Mouse (Mus musculus) hindbrain, embryonic 16.5 days (tissue): Measurements from ENCODE around the gene Rbpms2. TPM values are rescaled to one million over a fixed set of nuclear protein-coding genes. Genes with fewer than 3 reads are reported as not detected.
A peak's percentile ranks its signal among the peaks of the same experiment; 100 is the strongest.

Experiments
- ATAC-seq: fragments of 200-750 bp; cut with Nextera tagmentation; 2 replicates; pipeline ENCODE4 v1.8.0; 2017; ENCODE audit warnings: moderate TSS enrichment, moderate library complexity
- H3K27ac ChIP-seq: fragments of 300-500 bp; sonication (generic); 2 replicates; pipeline ENCODE4 v1.5.1; 2014; ENCODE audit warnings: low read depth, mild to moderate bottlenecking, control low read depth, low read length, moderate library complexity
- H3K27me3 ChIP-seq: fragments of 300-500 bp; sonication (generic); replicated peaks from 2 replicates; pipeline ENCODE4 v1.6.1; 2014; ENCODE audit warnings: low read length; ENCODE audit not compliant: control insufficient read depth, insufficient read depth
- H3K36me3 ChIP-seq: fragments of 300-500 bp; sonication (generic); 2 replicates; pipeline ENCODE4 v1.6.1; 2014; ENCODE audit warnings: mild to moderate bottlenecking, low read length, moderate library complexity, mixed read lengths; ENCODE audit not compliant: control insufficient read depth, insufficient read depth
- H3K4me1 ChIP-seq: fragments of 300-500 bp; sonication (generic); 2 replicates; pipeline ENCODE4 v1.6.1; 2014; ENCODE audit warnings: low read depth, low read length; ENCODE audit not compliant: control insufficient read depth, insufficient read depth
- H3K4me2 ChIP-seq: fragments of 300-500 bp; sonication (generic); 2 replicates; pipeline ENCODE4 v1.6.1; 2014; ENCODE audit warnings: mild to moderate bottlenecking, low read length, control low read depth, moderate library complexity
- H3K4me3 ChIP-seq: fragments of 300-500 bp; sonication (generic); 2 replicates; pipeline ENCODE4 v1.5.1; 2014; ENCODE audit warnings: mild to moderate bottlenecking, low read length, control low read depth, moderate library complexity
- H3K9ac ChIP-seq: fragments of 300-500 bp; sonication (generic); 2 replicates; pipeline ENCODE4 v1.6.1; 2014; ENCODE audit warnings: low read depth, mild to moderate bottlenecking, control low read depth, low read length, moderate library complexity
- H3K9me3 ChIP-seq: fragments of 300-500 bp; sonication (generic); 2 replicates; pipeline ENCODE4 v1.6.1; 2014; ENCODE audit warnings: mild to moderate bottlenecking, low read length, moderate library complexity; ENCODE audit not compliant: control insufficient read depth
- WGBS: fragments of 180-500 bp; shearing (Covaris S2); extraction: QIAGEN DNeasy Blood & Tissue Kit; methylation state at CpG from one replicate; pipeline ENCODE4 v1.1.7; 2014; 5-methylcytosine and 5-hydroxymethylcytosine counted together
- polyA plus RNA-seq: library from polyadenylated mRNA; unstranded; fragments of >200 nt; fragmentation: Nextera tagmentation; extraction: Ambion mirVana; gene quantifications from 2 replicates; pipeline ENCODE4 v1.2.1, GENCODE M21; 2015

Rbpms2 gene
- polyA plus RNA-seq, 1 experiment from 2014 or later = 4.6 TPM

DNA sequence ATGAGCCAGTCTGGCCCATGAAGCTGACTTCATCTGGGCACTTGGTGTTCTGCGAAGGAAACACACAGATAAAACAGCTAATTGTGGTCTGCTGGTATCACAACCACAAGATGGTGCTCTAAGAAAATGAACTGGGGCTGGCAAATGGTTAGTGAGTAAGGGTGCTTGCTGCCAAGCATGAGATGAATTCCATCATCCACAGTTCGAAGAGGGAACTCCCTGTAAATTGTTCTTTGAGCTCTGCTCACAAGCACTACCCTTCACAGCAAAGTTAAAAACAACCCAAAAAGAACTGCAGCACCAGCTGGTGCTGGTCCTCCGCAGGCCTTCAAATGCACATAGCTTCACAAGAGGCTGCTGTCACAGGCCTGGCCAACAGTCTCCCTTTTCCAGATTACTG lies 66.2 kb downstream of the Rbpms2 start:
- Histone ChIP-seq H3K4me2 (no peak overlapping the region), H3K9ac (no peak overlapping the region), H3K4me1 (peaks cover 2% of the 10 kb centered on the region), H3K4me3 (no peak overlapping the region), H3K27me3 (no peaks in the 10 kb centered on the region), H3K27ac (no peak overlapping the region), H3K36me3 (peaks cover 27% of the 10 kb centered on the region), H3K9me3 (no peaks in the 10 kb centered on the region)
- ATAC-seq = no peak
- 62% methylated on average over 3 of the region's 3 CpGs for WGBS

DNA sequence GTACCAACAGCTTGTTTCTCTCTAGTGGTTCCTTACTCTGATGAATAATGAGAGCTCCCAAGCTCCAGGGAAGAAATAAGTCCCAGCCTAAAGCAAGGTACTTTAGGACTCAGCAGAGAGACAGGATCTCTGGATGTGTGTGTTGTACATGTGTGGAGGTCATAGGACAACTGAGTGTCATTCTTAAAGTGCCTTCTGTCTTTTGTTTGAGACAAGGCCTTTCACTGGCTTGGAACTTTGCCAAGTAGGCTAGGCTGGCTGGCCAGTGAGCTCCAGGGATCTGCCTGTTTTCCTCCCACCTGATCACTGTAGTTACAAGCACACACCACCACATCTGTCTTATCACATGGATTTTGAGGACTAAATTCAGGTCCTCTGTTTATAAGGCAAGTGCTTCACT lies 66.9 kb downstream of the Rbpms2 start:
- Histone ChIP-seq H3K4me2 (no peak overlapping the region), H3K9me3 (no peaks in the 10 kb centered on the region), H3K9ac (no peak overlapping the region), H3K36me3 (peaks cover 32% of the 10 kb centered on the region), H3K4me1 (peaks cover 2% of the 10 kb centered on the region), H3K27ac (peak overlapping the region; percentile 41; the same call in 1 of the 2 replicates), H3K4me3 (no peak overlapping the region), H3K27me3 (no peaks in the 10 kb centered on the region)
- ATAC-seq = no peak

DNA sequence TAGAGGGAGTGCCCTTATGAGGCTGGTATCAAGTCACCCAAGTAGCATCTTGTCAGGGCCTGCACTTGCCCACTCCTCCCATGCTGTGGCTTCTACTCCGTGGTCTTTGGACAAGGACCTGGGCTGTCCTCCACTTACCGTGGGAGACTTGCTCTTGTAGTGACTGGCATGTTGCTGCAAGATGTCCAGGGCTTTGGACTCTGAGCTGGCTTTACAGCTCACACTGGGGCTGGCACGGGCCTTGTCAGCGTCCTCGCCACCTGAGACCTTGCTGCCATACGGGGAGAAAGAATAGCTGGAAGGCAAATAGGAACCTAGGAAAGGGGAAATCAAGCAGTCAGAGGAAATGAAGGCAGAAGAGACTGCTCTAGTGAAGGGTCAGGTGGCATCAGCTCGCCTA lies 67.9 kb downstream of the Rbpms2 start:
- no peak overlapping the region for H3K9ac ChIP-seq
- H3K27ac ChIP-seq = no peak overlapping the region
- H3K4me3 ChIP-seq = no peak overlapping the region
- no peak for ATAC-seq
- peaks cover 34% of the 10 kb centered on the region for H3K36me3 ChIP-seq
- peaks cover 2% of the 10 kb centered on the region for H3K4me1 ChIP-seq
- 76% methylated on average over 7 of the region's 7 CpGs for WGBS
- no peaks in the 10 kb centered on the region for H3K9me3 ChIP-seq
- no peaks in the 10 kb centered on the region for H3K27me3 ChIP-seq
- H3K4me2 ChIP-seq = no peak overlapping the region

DNA sequence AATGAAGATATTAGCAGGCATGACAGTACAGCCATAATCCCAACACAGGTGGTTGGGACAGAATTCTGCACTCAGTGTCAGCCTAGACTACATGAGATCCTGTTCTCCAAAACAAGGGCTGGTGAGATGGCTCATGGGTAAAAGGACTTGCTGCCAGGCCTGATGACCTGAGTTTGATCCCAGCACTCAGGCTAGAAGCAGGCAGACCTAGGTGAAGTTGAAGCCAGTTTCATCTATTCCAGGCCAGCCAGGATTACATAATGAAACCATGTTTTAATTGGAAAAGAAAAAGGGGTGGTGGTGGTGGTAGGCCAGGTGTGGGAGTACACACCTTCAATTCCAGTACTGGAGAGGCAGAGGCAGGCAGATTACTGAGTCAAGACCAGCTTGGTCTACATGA lies 68.5 kb downstream of the Rbpms2 start:
- no peak for ATAC-seq
- Histone ChIP-seq H3K4me1 (no peaks in the 10 kb centered on the region; the same call in none of the 2 replicates), H3K9ac (no peak overlapping the region), H3K9me3 (no peaks in the 10 kb centered on the region), H3K36me3 (peaks cover 36% of the 10 kb centered on the region), H3K27ac (no peak overlapping the region), H3K4me2 (no peak overlapping the region), H3K4me3 (no peak overlapping the region), H3K27me3 (no peaks in the 10 kb centered on the region)

DNA sequence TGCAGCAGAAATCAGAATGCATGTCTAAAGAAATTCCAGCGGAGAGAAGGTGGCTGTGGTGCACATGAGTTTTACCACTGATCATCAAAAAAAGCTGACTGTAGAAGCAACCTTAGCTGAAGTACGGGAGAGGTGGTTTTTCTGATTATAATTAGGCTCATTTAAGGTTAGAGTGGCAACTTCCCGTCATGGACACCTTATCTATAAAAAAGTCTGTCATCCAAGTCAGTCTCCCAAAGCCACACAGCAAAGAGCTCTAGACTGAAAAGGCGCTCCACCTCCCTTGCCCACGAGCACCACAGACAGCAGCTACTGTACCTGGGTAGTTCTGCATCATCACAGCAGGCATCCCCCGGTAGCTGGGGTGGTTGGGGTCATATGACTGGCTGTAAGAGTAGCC lies 71.1 kb downstream of the Rbpms2 start:
- Histone ChIP-seq H3K4me3 (no peak overlapping the region), H3K27ac (no peak overlapping the region), H3K27me3 (no peaks in the 10 kb centered on the region), H3K36me3 (peaks cover 35% of the 10 kb centered on the region), H3K4me2 (no peak overlapping the region), H3K9me3 (no peaks in the 10 kb centered on the region), H3K4me1 (no peaks in the 10 kb centered on the region; the same call in 1 of the 2 replicates), H3K9ac (no peak overlapping the region)
- ATAC-seq = no peak
- 87% methylated on average over 6 of the region's 6 CpGs for WGBS

DNA sequence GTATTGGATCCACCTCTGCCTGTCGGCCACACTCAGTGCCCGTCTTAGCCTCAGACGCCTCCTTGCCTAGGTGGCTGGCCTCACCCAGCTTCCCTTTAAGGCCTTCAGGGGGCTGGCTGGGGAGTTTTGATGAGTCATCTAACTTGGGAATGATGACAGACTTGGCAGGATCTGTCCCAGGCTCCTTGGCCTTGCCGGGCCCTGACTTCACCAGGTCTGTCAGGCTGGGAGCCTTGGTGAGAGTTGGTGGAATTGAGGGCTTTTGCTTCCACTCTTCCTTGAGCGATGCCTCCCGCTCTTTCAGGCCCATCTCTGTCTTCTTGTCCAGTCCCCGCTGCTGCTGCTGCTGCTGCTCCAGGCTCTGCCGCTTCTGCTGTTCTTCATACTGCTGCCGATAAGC lies 72.8 kb downstream of the Rbpms2 start:
- Histone ChIP-seq H3K9ac (no peak overlapping the region), H3K4me3 (no peak overlapping the region), H3K27ac (no peak overlapping the region), H3K4me1 (no peaks in the 10 kb centered on the region), H3K4me2 (no peak overlapping the region), H3K9me3 (no peaks in the 10 kb centered on the region), H3K27me3 (no peaks in the 10 kb centered on the region), H3K36me3 (peaks cover 28% of the 10 kb centered on the region)
- ATAC-seq = no peak
- 92% methylated on average over 9 of the region's 9 CpGs for WGBS

DNA sequence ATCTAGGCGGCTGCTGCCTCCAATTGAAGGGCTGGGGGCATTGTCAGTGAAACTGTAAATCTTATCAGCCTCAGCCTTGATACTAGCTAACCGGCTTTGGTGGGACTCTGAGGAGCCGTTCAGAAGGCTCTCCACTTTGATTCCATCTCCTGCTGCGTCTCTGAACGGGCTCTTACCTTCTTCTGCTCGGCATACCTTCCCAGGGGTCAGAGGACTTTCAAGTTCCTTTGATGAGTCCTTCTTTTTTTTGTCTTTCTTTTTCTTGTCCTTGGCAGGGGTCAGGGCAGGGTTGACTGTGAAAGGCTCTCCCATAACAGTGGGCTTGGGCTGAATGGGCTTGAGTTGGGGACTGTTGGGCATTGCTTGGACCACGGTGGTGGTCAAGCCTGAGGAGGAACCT lies 73.8 kb downstream of the Rbpms2 start:
- Histone ChIP-seq H3K27ac (no peak overlapping the region), H3K4me2 (no peak overlapping the region), H3K4me3 (no peak overlapping the region), H3K9ac (no peak overlapping the region), H3K4me1 (no peaks in the 10 kb centered on the region), H3K9me3 (no peaks in the 10 kb centered on the region), H3K27me3 (no peaks in the 10 kb centered on the region), H3K36me3 (peaks cover 25% of the 10 kb centered on the region)
- no peak for ATAC-seq
- 83% methylated on average over 7 of the region's 7 CpGs for WGBS

DNA sequence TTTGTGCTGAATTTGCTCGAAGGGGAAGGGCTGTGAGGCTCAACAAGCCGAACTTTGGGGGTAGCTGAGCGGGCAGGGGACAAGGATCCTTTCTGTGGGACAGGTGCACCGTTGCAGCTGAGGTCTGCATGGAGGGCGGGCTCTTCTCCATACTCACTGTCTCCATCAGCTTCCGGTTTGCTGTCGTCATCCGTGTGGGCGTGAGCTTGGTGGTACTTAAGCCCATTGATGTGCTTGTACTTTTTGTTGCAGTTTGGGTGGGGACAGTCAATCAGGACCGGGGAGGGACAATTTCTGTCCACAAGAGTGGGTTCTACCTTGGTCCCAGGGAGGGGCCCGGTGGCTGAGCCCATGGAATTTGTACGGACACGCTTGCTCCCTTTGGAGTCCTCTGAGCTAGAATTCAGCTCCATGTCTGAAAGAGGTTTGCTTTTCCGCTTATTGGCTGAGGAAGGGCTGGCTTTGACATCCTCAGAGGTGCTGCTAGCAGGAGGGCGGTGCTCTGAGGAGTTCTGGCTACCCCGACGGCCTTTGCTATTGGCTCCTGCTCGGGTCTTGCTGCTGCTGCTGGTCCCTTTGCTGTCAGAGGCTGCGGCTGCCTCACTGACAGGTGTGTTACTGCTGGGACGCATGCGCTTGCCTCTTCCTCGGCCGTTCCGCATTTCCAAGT lies 74.6 kb downstream of the Rbpms2 start:
- 92% methylated on average over 24 of the region's 24 CpGs for WGBS
- no peak overlapping the region for H3K9ac ChIP-seq
- no peak for ATAC-seq
- H3K27ac ChIP-seq = no peak overlapping the region
- H3K4me2 ChIP-seq = no peak overlapping the region
- H3K4me3 ChIP-seq = no peak overlapping the region
- no peaks in the 10 kb centered on the region for H3K4me1 ChIP-seq
- peaks cover 24% of the 10 kb centered on the region for H3K36me3 ChIP-seq
- no peaks in the 10 kb centered on the region for H3K27me3 ChIP-seq
- H3K9me3 ChIP-seq = no peaks in the 10 kb centered on the region
